Mouse (Mus musculus) heart, postnatal 0 days (tissue): ENCODE measurements around the gene Cpm.

Source experiments
- CTCF ChIP-seq: IDR thresholded peaks from 2 replicates; pipeline ENCODE4 v1.5.1; 2016; ENCODE audit warnings: antibody characterized with exemption, control low read depth, low read depth
- EP300 ChIP-seq: IDR thresholded peaks from 2 replicates; pipeline ENCODE4 v1.6.1; 2016; ENCODE audit warnings: antibody characterized with exemption, low read depth

GRCm38 (mm10) chr10:117619041-117619861 lies 10.0 kb upstream of the Cpm start:
- TF ChIP-seq CTCF (no peak), EP300 (no peak)
